ENCODE assay signal across 30 mouse cellular contexts in genomic region chr2:164676103-164676502, GRCm38 (mm10). TPM values are rescaled to one million over a fixed set of nuclear protein-coding genes. Genes with fewer than 3 reads are reported as not detected.
DNase-seq lines count a peak whose midpoint lies in the region; ATAC-seq and TF ChIP-seq lines count a peak whose summit lies in the region.
"Had no signal": no experiment of that assay in that cellular context is flagged by ENCODE, and none has a peak within 500 bp of the region (broad histone marks: within the 10 kb centered on the region; RNA-seq: fewer than 3 reads in every experiment).

No protein-coding gene starts in this region.

- no peaks in the 10 kb centered on the region for H3K36me3 ChIP-seq in heart, adult 2 months (ENCODE audit: control insufficient read depth, insufficient read depth, low read length)
- no peaks in the 10 kb centered on the region for H3K36me3 ChIP-seq in liver, postnatal 0 days (replicated peaks; ENCODE audit: insufficient read depth, low read length)
- H3K36me3 ChIP-seq in liver, embryonic 11.5 days (ENCODE audit: control insufficient read depth, insufficient read depth, low read length), result no peaks in the 10 kb centered on the region
- H3K36me3 ChIP-seq in MEL (ENCODE audit: control insufficient read depth in 1 of 2, insufficient read depth in 2 of 2, low read length in 2 of 2), result peaks cover 0 to 18% of the 10 kb centered on the region in 2 experiments; a peak in 2 of 4 replicates
- H3K36me3 ChIP-seq in small intestine, adult 2 months (ENCODE audit: control insufficient read depth, insufficient read depth, low read length), result no peaks in the 10 kb centered on the region
- H3K36me3 ChIP-seq: hindbrain, embryonic 13.5 days; limb, embryonic 15.5 days; midbrain, embryonic 12.5 days had no signal

- no peak for DNase-seq in heart, adult 2 months
- DNase-seq in heart, adult 9 months (ENCODE audit: low spot score in 2 of 2), result no peak
- DNase-seq in liver, postnatal 0 days, result no peak
- no peak for DNase-seq in liver, embryonic 11.5 days (ENCODE audit: low spot score)
- peak; percentile 14 for DNase-seq in MEL (ENCODE audit: low read depth, low spot score)
- no peak for DNase-seq in thymus, adult 18-20 months
- no peak for DNase-seq in urinary bladder, postnatal 36 days (ENCODE audit: low spot score in 2 of 2)
- DNase-seq: adrenal gland, adult 8-10 months; cerebellum, adult 2 months; forebrain, postnatal 0 days; heart, postnatal 10 days; kidney, adult 18-20 months; kidney, postnatal 36 days; lung, postnatal 4 days; retina, postnatal 1 day; right cerebral cortex, postnatal 4 days had no signal

- no peaks in the 10 kb centered on the region for H3K4me1 ChIP-seq in heart, adult 2 months (ENCODE audit: control insufficient read depth, insufficient read depth, low read length)
- peaks cover 7% of the 10 kb centered on the region for H3K4me1 ChIP-seq in liver, postnatal 0 days (ENCODE audit: insufficient read depth)
- H3K4me1 ChIP-seq in liver, embryonic 11.5 days (replicated peaks; ENCODE audit: control insufficient read depth, insufficient read depth, low read length), result no peaks in the 10 kb centered on the region
- H3K4me1 ChIP-seq in MEL (ENCODE audit: control insufficient read depth in 1 of 2, insufficient read depth in 2 of 2, low read length in 2 of 2), result peaks cover 20% of the 10 kb centered on the region in 2 experiments
- H3K4me1 ChIP-seq in small intestine, adult 2 months (ENCODE audit: control insufficient read depth, insufficient read depth, insufficient read length, low read length), result peaks cover 10% of the 10 kb centered on the region

- intact Hi-C loops in heart, adult 2 months (cut with DNase I), result no loop called here

- no peaks in the 10 kb centered on the region for H3K27me3 ChIP-seq in heart, adult 2 months (ENCODE audit: control insufficient read depth, insufficient read depth, low read length)
- no peaks in the 10 kb centered on the region for H3K27me3 ChIP-seq in liver, postnatal 0 days (ENCODE audit: insufficient read depth, low read length)
- H3K27me3 ChIP-seq in liver, embryonic 11.5 days (replicated peaks; ENCODE audit: control insufficient read depth, insufficient read depth, low read length), result no peaks in the 10 kb centered on the region
- H3K27me3 ChIP-seq in MEL (ENCODE audit: control insufficient read depth in 1 of 2, insufficient read depth in 2 of 2, low read length in 2 of 2), result no peaks in the 10 kb centered on the region; a peak in 1 of 4 replicates
- H3K27me3 ChIP-seq in small intestine, adult 2 months (ENCODE audit: control insufficient read depth, insufficient read depth, low read length), result no peaks in the 10 kb centered on the region
- H3K27me3 ChIP-seq: hindbrain, embryonic 13.5 days; limb, embryonic 15.5 days; midbrain, embryonic 12.5 days had no signal

- no peaks in the 10 kb centered on the region for H3K79me2 ChIP-seq in heart, adult 2 months (replicated peaks; ENCODE audit: control insufficient read depth, insufficient read depth, low read length)
- H3K79me2 ChIP-seq in MEL (ENCODE audit: control insufficient read depth, insufficient read depth, low read length, poor library complexity), result no peaks in the 10 kb centered on the region; the same call in 1 of the 2 replicates

- H3K27ac ChIP-seq in heart, adult 2 months, result no peak overlapping the region
- H3K27ac ChIP-seq in liver, postnatal 0 days (ENCODE audit: low read depth), result no peak overlapping the region
- no peak overlapping the region for H3K27ac ChIP-seq in liver, embryonic 11.5 days (ENCODE audit: low read depth, low read length)
- H3K27ac ChIP-seq in MEL (ENCODE audit: control insufficient read depth, low read depth, low read length), result no peak overlapping the region
- H3K27ac ChIP-seq in small intestine, adult 2 months (ENCODE audit: insufficient read depth, low read depth, low read length), result no peak overlapping the region
- H3K27ac ChIP-seq: hindbrain, embryonic 13.5 days; limb, embryonic 15.5 days; midbrain, embryonic 12.5 days had no signal

- no peak overlapping the region for H3K4me3 ChIP-seq in heart, adult 2 months
- no peak overlapping the region for H3K4me3 ChIP-seq in liver, postnatal 0 days (ENCODE audit: low read depth, low read length)
- no peak overlapping the region for H3K4me3 ChIP-seq in liver, embryonic 11.5 days (ENCODE audit: low read depth, low read length)
- H3K4me3 ChIP-seq in MEL (ENCODE audit: control insufficient read depth in 1 of 2, insufficient read depth in 1 of 2, low read depth in 2 of 2, low read length in 2 of 2), result no peak overlapping the region
- no peak overlapping the region for H3K4me3 ChIP-seq in small intestine, adult 2 months (ENCODE audit: low read depth, low read length)
- H3K4me3 ChIP-seq: erythroblast, embryonic 14.5 days; hindbrain, embryonic 13.5 days; limb, embryonic 15.5 days; midbrain, embryonic 12.5 days; myocyte had no signal

- ATAC-seq in liver, postnatal 0 days, result no peak
- no peak for ATAC-seq in liver, embryonic 11.5 days (replicated peaks; ENCODE audit: low FRiP score)
- ATAC-seq: forebrain, postnatal 0 days had no signal

- TF ChIP-seq CTCF in heart, adult 2 months (IDR thresholded peaks at IDR 0.05), result peak; percentile 15; the same call in 1 of the 2 replicates
- TF ChIP-seq CTCF in liver, postnatal 0 days (IDR thresholded peaks at IDR 0.05; ENCODE audit: low read depth), result peak; percentile 55
- TF ChIP-seq CTCF in MEL (IDR thresholded peaks at IDR 0.05 in 2 of 3, conservative IDR thresholded peaks at IDR 0.05 in 1 of 3; ENCODE audit: control insufficient read depth in 1 of 3, insufficient read depth in 1 of 3, low read depth in 2 of 3, low read length in 3 of 3, poor library complexity in 1 of 3, severe bottlenecking in 1 of 3), result peak; percentile 55 to 63 (median 62)
- peak; percentile 48; the same call in 1 of the 2 replicates for TF ChIP-seq CTCF in small intestine, adult 2 months (IDR thresholded peaks at IDR 0.05; ENCODE audit: extremely low read depth, insufficient read length, insufficient replicate concordance, low read depth, low read length)

- no peak for TF ChIP-seq POLR2A in heart, adult 2 months (IDR thresholded peaks at IDR 0.05; ENCODE audit: insufficient read depth, low read depth, low read length)
- no peak for TF ChIP-seq POLR2A in MEL (IDR thresholded peaks at IDR 0.05; ENCODE audit: control insufficient read depth in 1 of 2, insufficient read depth in 1 of 2, low read depth in 1 of 2, low read length in 2 of 2, poor library complexity in 1 of 2)
- no peak for TF ChIP-seq POLR2A in small intestine, adult 2 months (IDR thresholded peaks at IDR 0.05; ENCODE audit: low read depth, low read length)

- no peak overlapping the region for H3K4me2 ChIP-seq in liver, postnatal 0 days (ENCODE audit: low read depth, low read length)
- H3K4me2 ChIP-seq in liver, embryonic 11.5 days, result no peak overlapping the region
- H3K4me2 ChIP-seq: hindbrain, embryonic 13.5 days; limb, embryonic 15.5 days; midbrain, embryonic 12.5 days had no signal

- WGBS in heart, adult 2 months, result 74% methylated on average over 7 of the region's 7 CpGs
- WGBS in liver, postnatal 0 days (ENCODE audit: insufficient replicate concordance), result 73% methylated on average over 7 of the region's 7 CpGs
- 74% methylated on average over 7 of the region's 7 CpGs for WGBS in liver, embryonic 11.5 days
- WGBS in small intestine, adult 2 months, result 80% methylated on average over 7 of the region's 7 CpGs

- no peak for TF ChIP-seq RAD21 in MEL (IDR thresholded peaks at IDR 0.05; ENCODE audit: low read depth, low read length)

- H3K9me3 ChIP-seq in liver, postnatal 0 days (ENCODE audit: low read length), result no peaks in the 10 kb centered on the region
- no peaks in the 10 kb centered on the region for H3K9me3 ChIP-seq in liver, embryonic 11.5 days (ENCODE audit: control insufficient read depth, low read length)
- H3K9me3 ChIP-seq in MEL (replicated peaks; ENCODE audit: insufficient read depth, low read length), result no peaks in the 10 kb centered on the region
- H3K9me3 ChIP-seq: hindbrain, embryonic 13.5 days; limb, embryonic 15.5 days; midbrain, embryonic 12.5 days had no signal

- no peak for TF ChIP-seq EP300 in heart, adult 2 months (IDR thresholded peaks at IDR 0.05; ENCODE audit: insufficient read depth, low read depth, low read length)
- TF ChIP-seq EP300 in liver, postnatal 0 days (IDR thresholded peaks at IDR 0.05; ENCODE audit: low read depth), result no peak
- TF ChIP-seq EP300 in MEL (IDR thresholded peaks at IDR 0.05; ENCODE audit: low read depth in 1 of 2, low read length in 2 of 2), result peak in 1 of 2 experiments; percentile 21; a peak in 1 of 4 replicates

- H3K9ac ChIP-seq in heart, adult 2 months (ENCODE audit: low read depth, low read length), result no peak overlapping the region
- H3K9ac ChIP-seq in liver, postnatal 0 days (replicated peaks), result no peak overlapping the region
- no peak overlapping the region for H3K9ac ChIP-seq in liver, embryonic 11.5 days (ENCODE audit: low read depth, low read length)
- H3K9ac ChIP-seq in MEL (ENCODE audit: control insufficient read depth, low read depth, low read length, poor library complexity, severe bottlenecking), result no peak overlapping the region
- H3K9ac ChIP-seq: forebrain, postnatal 0 days; hindbrain, embryonic 13.5 days; limb, embryonic 15.5 days; midbrain, embryonic 12.5 days had no signal

RNA-seq across cellular contexts. Expression of gene Wfdc11, which starts 2.2 kb away (rescaled TPM):
- not detected for total RNA-seq in heart, adult 2 months (2021)
- not detected in 2 replicates for polyA plus RNA-seq in heart, adult 2 months (2012; rRNA removed)
- not detected in 2 replicates for polyA plus RNA-seq in liver, postnatal 0 days (2015; fragmentation: Nextera tagmentation; extraction: Ambion mirVana)
- not detected in 2 replicates for polyA plus RNA-seq in liver, embryonic 11.5 days (2014; fragmentation: Nextera tagmentation; extraction: Ambion mirVana)
- not detected in 2 replicates for total RNA-seq in MEL (2012; rRNA removed)
- polyA plus RNA-seq in MEL (2012; ENCODE audit: insufficient read depth in 1 of 2, insufficient read length in 2 of 2, low read depth in 1 of 2, low replicate concordance in 2 of 2, missing spikeins in 1 of 2), result not detected
- polyA plus RNA-seq in small intestine, adult 2 months (2012; rRNA removed), result not detected in 2 replicates
- total RNA-seq: adrenal gland, adult 8-10 months; common myeloid progenitor, adult 5-6 weeks; forebrain, postnatal 0 days; gastrocnemius, adult 18-20 months; heart, adult 8-10 months; heart, postnatal 10 days; layer of hippocampus, postnatal 14 days; left cerebral cortex, postnatal 10 days; neutrophil, adult 5-6 weeks had no signal
- polyA plus RNA-seq: cerebellum, adult 2 months; embryonic facial prominence, embryonic 11.5 days; erythroblast, embryonic 14.5 days; forebrain, postnatal 0 days; hindbrain, embryonic 13.5 days; limb, embryonic 15.5 days; midbrain, embryonic 12.5 days; myocyte; thymus, postnatal 0 days had no signal

RNA-seq across cellular contexts. Expression of gene Wfdc13, which starts 8.8 kb away (rescaled TPM):
- total RNA-seq in heart, adult 2 months (2021), result not detected
- 0.25 TPM in 1 of 2 replicates, not detected in the other for polyA plus RNA-seq in heart, adult 2 months (2012; rRNA removed)
- not detected in 2 replicates for polyA plus RNA-seq in liver, postnatal 0 days (2015; fragmentation: Nextera tagmentation; extraction: Ambion mirVana)
- polyA plus RNA-seq in liver, embryonic 11.5 days (2014; fragmentation: Nextera tagmentation; extraction: Ambion mirVana), result not detected in 2 replicates
- total RNA-seq in MEL (2012; rRNA removed), result 0.12 TPM in 1 of 2 replicates, not detected in the other
- polyA plus RNA-seq in MEL (2012; ENCODE audit: insufficient read depth in 1 of 2, insufficient read length in 2 of 2, low read depth in 1 of 2, low replicate concordance in 2 of 2, missing spikeins in 1 of 2), result not detected
- not detected in 2 replicates for polyA plus RNA-seq in small intestine, adult 2 months (2012; rRNA removed)
- total RNA-seq: adrenal gland, adult 8-10 months; common myeloid progenitor, adult 5-6 weeks; forebrain, postnatal 0 days; gastrocnemius, adult 18-20 months; heart, postnatal 10 days; layer of hippocampus, postnatal 14 days; left cerebral cortex, postnatal 10 days; neutrophil, adult 5-6 weeks had no signal
- polyA plus RNA-seq: cerebellum, adult 2 months; embryonic facial prominence, embryonic 11.5 days; erythroblast, embryonic 14.5 days; forebrain, postnatal 0 days; hindbrain, embryonic 13.5 days; midbrain, embryonic 12.5 days; thymus, postnatal 0 days had no signal

RNA-seq across cellular contexts. Expression of gene Wfdc9, which starts 19.7 kb away (rescaled TPM):
- total RNA-seq in heart, adult 2 months (2021), result not detected
- not detected in 2 replicates for polyA plus RNA-seq in heart, adult 2 months (2012; rRNA removed)
- polyA plus RNA-seq in liver, postnatal 0 days (2015; fragmentation: Nextera tagmentation; extraction: Ambion mirVana), result not detected in 2 replicates
- not detected in 2 replicates for polyA plus RNA-seq in liver, embryonic 11.5 days (2014; fragmentation: Nextera tagmentation; extraction: Ambion mirVana)
- not detected in 2 replicates for total RNA-seq in MEL (2012; rRNA removed)
- polyA plus RNA-seq in MEL (2012; ENCODE audit: insufficient read depth in 1 of 2, insufficient read length in 2 of 2, low read depth in 1 of 2, low replicate concordance in 2 of 2, missing spikeins in 1 of 2), result not detected
- polyA plus RNA-seq in small intestine, adult 2 months (2012; rRNA removed), result not detected in 2 replicates
- total RNA-seq: adrenal gland, adult 8-10 months; common myeloid progenitor, adult 5-6 weeks; forebrain, postnatal 0 days; gastrocnemius, adult 18-20 months; heart, adult 8-10 months; heart, postnatal 10 days; layer of hippocampus, postnatal 14 days; left cerebral cortex, postnatal 10 days; neutrophil, adult 5-6 weeks had no signal
- polyA plus RNA-seq: cerebellum, adult 2 months; embryonic facial prominence, embryonic 11.5 days; erythroblast, embryonic 14.5 days; forebrain, postnatal 0 days; hindbrain, embryonic 13.5 days; limb, embryonic 15.5 days; midbrain, embryonic 12.5 days; myocyte; thymus, postnatal 0 days had no signal

RNA-seq across cellular contexts. Expression of gene Wfdc10, which starts 20.3 kb away (rescaled TPM):
- not detected for total RNA-seq in heart, adult 2 months (2021)
- not detected in 2 replicates for polyA plus RNA-seq in heart, adult 2 months (2012; rRNA removed)
- not detected in 2 replicates for polyA plus RNA-seq in liver, postnatal 0 days (2015; fragmentation: Nextera tagmentation; extraction: Ambion mirVana)
- not detected in 2 replicates for polyA plus RNA-seq in liver, embryonic 11.5 days (2014; fragmentation: Nextera tagmentation; extraction: Ambion mirVana)
- not detected in 2 replicates for total RNA-seq in MEL (2012; rRNA removed)
- polyA plus RNA-seq in MEL (2012; ENCODE audit: insufficient read depth in 1 of 2, insufficient read length in 2 of 2, low read depth in 1 of 2, low replicate concordance in 2 of 2, missing spikeins in 1 of 2), result not detected
- 1.8 TPM in 1 of 2 replicates, not detected in the other for polyA plus RNA-seq in small intestine, adult 2 months (2012; rRNA removed)
- total RNA-seq: adrenal gland, adult 8-10 months; common myeloid progenitor, adult 5-6 weeks; forebrain, postnatal 0 days; gastrocnemius, adult 18-20 months; heart, adult 8-10 months; heart, postnatal 10 days; layer of hippocampus, postnatal 14 days; left cerebral cortex, postnatal 10 days; neutrophil, adult 5-6 weeks had no signal
- polyA plus RNA-seq: cerebellum, adult 2 months; embryonic facial prominence, embryonic 11.5 days; erythroblast, embryonic 14.5 days; forebrain, postnatal 0 days; hindbrain, embryonic 13.5 days; limb, embryonic 15.5 days; midbrain, embryonic 12.5 days; myocyte; thymus, postnatal 0 days had no signal

RNA-seq across cellular contexts. Expression of gene Spint4, which starts 22.2 kb away (rescaled TPM):
- not detected for total RNA-seq in heart, adult 2 months (2021)
- polyA plus RNA-seq in heart, adult 2 months (2012; rRNA removed), result not detected in 2 replicates
- not detected in 2 replicates for polyA plus RNA-seq in liver, postnatal 0 days (2015; fragmentation: Nextera tagmentation; extraction: Ambion mirVana)
- not detected in 2 replicates for polyA plus RNA-seq in liver, embryonic 11.5 days (2014; fragmentation: Nextera tagmentation; extraction: Ambion mirVana)
- total RNA-seq in MEL (2012; rRNA removed), result not detected in 2 replicates
- polyA plus RNA-seq in MEL (2012; ENCODE audit: insufficient read depth in 1 of 2, insufficient read length in 2 of 2, low read depth in 1 of 2, low replicate concordance in 2 of 2, missing spikeins in 1 of 2), result not detected
- not detected in 2 replicates for polyA plus RNA-seq in small intestine, adult 2 months (2012; rRNA removed)
- total RNA-seq: adrenal gland, adult 8-10 months; common myeloid progenitor, adult 5-6 weeks; forebrain, postnatal 0 days; gastrocnemius, adult 18-20 months; heart, adult 8-10 months; heart, postnatal 10 days; layer of hippocampus, postnatal 14 days; left cerebral cortex, postnatal 10 days; neutrophil, adult 5-6 weeks had no signal
- polyA plus RNA-seq: cerebellum, adult 2 months; embryonic facial prominence, embryonic 11.5 days; erythroblast, embryonic 14.5 days; forebrain, postnatal 0 days; hindbrain, embryonic 13.5 days; limb, embryonic 15.5 days; midbrain, embryonic 12.5 days; myocyte; thymus, postnatal 0 days had no signal
